Mouse (Mus musculus): ENCODE results near the gene Carf. TPM values are rescaled to one million over a fixed set of nuclear protein-coding genes. Genes with fewer than 3 reads are reported as not detected.
"Not testable (repeated sequence)": the region's sequence is repeated elsewhere in the genome, so short reads cannot be mapped to it uniquely, and the experiment has no call there.

The Carf gene
- 9.1 and 11.1 TPM in 2 replicates for polyA plus RNA-seq (2015; fragmentation: Nextera tagmentation; extraction: Ambion mirVana)

DNA sequence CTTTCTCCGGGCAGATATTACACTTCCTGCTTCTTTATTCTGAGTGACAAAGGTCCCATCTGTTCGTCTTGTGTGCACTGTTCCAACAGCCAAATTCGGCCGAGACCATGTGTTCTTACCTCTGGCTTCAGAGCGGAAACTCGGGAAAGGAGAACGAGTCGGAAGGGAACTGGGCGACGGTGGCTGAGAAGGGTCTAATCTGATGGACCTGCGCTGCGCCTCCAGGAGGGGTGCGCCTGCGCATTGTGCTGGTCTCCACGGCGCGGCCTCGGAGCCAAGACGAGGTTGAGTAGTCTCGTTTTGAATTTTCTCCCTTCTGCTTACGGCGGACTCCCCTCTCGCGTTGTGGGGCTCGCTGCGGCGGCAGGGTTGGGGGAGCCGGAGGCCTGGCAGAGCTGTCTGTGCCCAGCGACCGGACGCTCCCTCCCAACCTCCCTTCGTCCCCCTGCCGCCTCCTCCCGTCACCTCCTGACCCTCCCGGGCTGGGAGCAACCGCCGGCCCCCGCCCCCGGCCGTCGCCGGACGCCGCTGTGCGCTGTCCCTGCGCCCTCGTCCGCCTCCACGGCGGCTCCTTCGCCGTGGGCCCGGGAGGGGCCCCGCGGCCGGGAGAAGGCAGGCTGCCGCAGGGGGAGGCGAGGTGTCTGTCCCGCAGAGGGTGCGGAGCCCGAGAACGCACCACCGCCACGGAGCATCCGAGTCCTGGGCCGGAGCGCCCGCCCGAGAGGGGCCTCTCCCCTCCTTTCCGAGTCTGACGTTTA lies at the start of gene Carf, which contains the start of gene Wdr12:
Gene Carf, plus strand, starts transcription at position 224 of the 758 bp plus-strand sequence.
Gene Wdr12, minus strand, starts transcription at position 622 of the 758 bp plus-strand sequence.
- under 1% methylated on average over 69 of the region's 71 CpGs for WGBS
- peak within 1 kb of the TSS; percentile 92 for H3K9ac ChIP-seq (ENCODE audit: low read depth, low read length)
- no peaks in the 10 kb centered on the region for H3K27me3 ChIP-seq (ENCODE audit: control insufficient read depth, insufficient read depth, low read depth, low read length)

DNA sequence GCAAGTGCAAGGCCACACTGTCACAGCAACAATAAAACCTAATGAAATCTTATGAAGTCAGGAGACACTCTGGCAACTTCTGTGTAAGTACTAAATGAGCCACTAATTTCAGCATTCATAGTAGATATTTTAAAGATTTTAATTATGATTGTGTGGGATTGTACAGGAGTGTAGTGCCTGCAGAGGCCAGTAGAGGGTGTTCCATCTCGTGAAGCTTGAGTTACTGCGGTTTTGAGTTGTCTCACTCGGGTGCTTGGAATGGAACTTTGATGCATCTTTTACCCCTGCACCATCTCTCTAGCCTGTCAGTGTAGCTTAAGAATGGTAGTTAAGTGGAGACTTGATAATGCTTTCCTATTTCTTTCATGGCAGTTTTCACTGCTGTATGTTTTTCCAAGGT lies 43.4 kb upstream of the Carf start:
- Histone ChIP-seq H3K27ac (ENCODE audit: low read length) (no peak overlapping the region), H3K4me3 (ENCODE audit: low read depth, low read length) (no peak overlapping the region), H3K4me2 (ENCODE audit: low read length) (no peak overlapping the region), H3K9me3 (replicated peaks; ENCODE audit: control insufficient read depth, low read length, poor library complexity, severe bottlenecking) (no peaks in the 10 kb centered on the region), H3K4me1 (ENCODE audit: control insufficient read depth, insufficient read depth, low read length) (no peaks in the 10 kb centered on the region), H3K36me3 (ENCODE audit: control insufficient read depth, insufficient read depth, low read length) (no peaks in the 10 kb centered on the region), H3K27me3 (ENCODE audit: control insufficient read depth, insufficient read depth, low read depth, low read length) (no peaks in the 10 kb centered on the region), H3K9ac (ENCODE audit: low read depth, low read length) (no peak overlapping the region)
- ATAC-seq = no peak
- 35% methylated on average over 3 of the region's 3 CpGs for WGBS

More for the DNA sequence above, at the start of gene Carf, which contains the start of gene Wdr12:
- Histone ChIP-seq H3K36me3 (ENCODE audit: control insufficient read depth, insufficient read depth, low read length) (no peaks in the 10 kb centered on the region), H3K4me3 (ENCODE audit: low read depth, low read length) (peak within 1 kb of the TSS; percentile 75), H3K27ac (ENCODE audit: low read length) (peak within 1 kb of the TSS; percentile 97), H3K4me2 (ENCODE audit: low read length) (peak within 1 kb of the TSS; percentile 72), H3K4me1 (ENCODE audit: control insufficient read depth, insufficient read depth, low read length) (peaks cover 17% of the 10 kb centered on the region), H3K9me3 (replicated peaks; ENCODE audit: control insufficient read depth, low read length, poor library complexity, severe bottlenecking) (no peaks in the 10 kb centered on the region)
- peak; percentile 98 for ATAC-seq

DNA sequence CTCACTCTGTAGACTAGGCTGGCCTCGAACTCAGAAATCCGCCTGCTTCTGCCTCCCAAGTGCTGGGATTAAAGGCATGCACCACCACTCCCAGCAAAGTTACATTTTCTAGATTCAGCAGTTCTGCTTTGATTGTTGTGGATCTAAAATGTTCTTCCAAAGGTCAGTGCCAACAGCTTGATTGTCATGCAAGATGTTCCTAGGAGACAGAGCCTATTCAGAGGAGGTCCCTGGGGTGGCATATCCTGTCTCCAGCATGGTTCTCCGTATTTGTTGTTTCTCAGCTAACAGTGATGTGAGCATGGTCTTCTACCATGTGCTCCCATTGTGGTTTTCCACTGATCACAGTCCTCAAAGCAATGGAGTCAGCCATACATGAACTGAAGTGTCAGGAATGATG lies 41.7 kb upstream of the Carf start:
- Histone ChIP-seq H3K4me2 (ENCODE audit: low read length) (no peak overlapping the region), H3K27ac (ENCODE audit: low read length) (no peak overlapping the region), H3K27me3 (ENCODE audit: control insufficient read depth, insufficient read depth, low read depth, low read length) (no peaks in the 10 kb centered on the region), H3K4me1 (ENCODE audit: control insufficient read depth, insufficient read depth, low read length) (no peaks in the 10 kb centered on the region), H3K36me3 (ENCODE audit: control insufficient read depth, insufficient read depth, low read length) (no peaks in the 10 kb centered on the region), H3K9me3 (replicated peaks; ENCODE audit: control insufficient read depth, low read length, poor library complexity, severe bottlenecking) (no peaks in the 10 kb centered on the region), H3K4me3 (ENCODE audit: low read depth, low read length) (no peak overlapping the region), H3K9ac (ENCODE audit: low read depth, low read length) (no peak overlapping the region)
- WGBS = 88% methylated on average over 3 of the region's 3 CpGs
- ATAC-seq = no peak

DNA sequence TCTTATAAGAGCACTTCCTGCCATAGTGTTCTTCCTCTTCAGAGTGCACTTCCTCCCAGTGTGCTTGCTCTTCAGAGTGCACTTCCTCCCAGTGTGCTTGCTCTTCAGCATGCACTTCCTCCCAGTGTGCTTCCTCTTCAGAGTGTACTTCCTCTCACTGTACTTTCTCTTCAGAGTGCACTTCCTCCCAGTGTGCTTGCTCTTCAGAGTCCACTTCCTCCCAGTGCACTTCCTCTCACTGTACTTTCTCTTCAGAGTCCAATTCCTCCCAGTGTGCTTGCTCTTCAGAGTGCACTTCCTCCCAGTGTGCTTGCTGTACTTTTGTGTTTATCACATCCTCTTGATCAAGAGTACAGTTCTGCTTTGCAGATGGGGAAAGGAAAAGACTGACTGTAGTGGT lies 27.3 kb upstream of the Carf start:
- ATAC-seq; H3K27ac ChIP-seq (ENCODE audit: low read length); H3K4me1 ChIP-seq (ENCODE audit: control insufficient read depth, insufficient read depth, low read length); H3K36me3 ChIP-seq (ENCODE audit: control insufficient read depth, insufficient read depth, low read length); H3K4me2 ChIP-seq (ENCODE audit: low read length); H3K9ac ChIP-seq (ENCODE audit: low read depth, low read length); H3K4me3 ChIP-seq (ENCODE audit: low read depth, low read length); H3K27me3 ChIP-seq (ENCODE audit: control insufficient read depth, insufficient read depth, low read depth, low read length); H3K9me3 ChIP-seq (replicated peaks; ENCODE audit: control insufficient read depth, low read length, poor library complexity, severe bottlenecking): not testable (repeated sequence)

DNA sequence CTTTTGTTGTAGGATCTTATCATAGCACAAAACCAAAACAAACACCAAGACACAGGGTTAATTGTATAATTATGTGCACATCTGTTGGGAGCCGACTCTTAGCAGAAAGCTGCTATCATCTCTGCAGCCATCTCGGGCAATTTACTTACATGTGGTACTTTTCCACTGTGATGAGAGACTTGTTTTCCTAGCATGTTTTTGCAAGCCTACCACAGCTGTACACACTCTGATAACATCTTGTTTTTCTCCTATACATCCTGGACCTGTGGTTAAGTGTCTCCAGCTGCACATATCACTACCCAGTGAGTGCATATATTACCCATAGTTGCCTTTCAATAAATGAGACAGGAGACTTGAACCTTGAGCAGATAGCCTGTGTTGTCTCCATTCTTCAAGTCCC lies 23.1 kb upstream of the Carf start:
- no peaks in the 10 kb centered on the region for H3K9me3 ChIP-seq (replicated peaks; ENCODE audit: control insufficient read depth, low read length, poor library complexity, severe bottlenecking)
- H3K9ac ChIP-seq (ENCODE audit: low read depth, low read length) = no peak overlapping the region
- no peak for ATAC-seq
- peaks cover 5% of the 10 kb centered on the region; the same call in 1 of the 2 replicates for H3K36me3 ChIP-seq (ENCODE audit: control insufficient read depth, insufficient read depth, low read length)
- H3K4me3 ChIP-seq (ENCODE audit: low read depth, low read length) = no peak overlapping the region
- H3K4me2 ChIP-seq (ENCODE audit: low read length) = no peak overlapping the region
- WGBS = 84% methylated on average over 2 of the region's 2 CpGs
- no peaks in the 10 kb centered on the region for H3K4me1 ChIP-seq (ENCODE audit: control insufficient read depth, insufficient read depth, low read length)
- no peaks in the 10 kb centered on the region for H3K27me3 ChIP-seq (ENCODE audit: control insufficient read depth, insufficient read depth, low read depth, low read length)
- no peak overlapping the region for H3K27ac ChIP-seq (ENCODE audit: low read length)

DNA sequence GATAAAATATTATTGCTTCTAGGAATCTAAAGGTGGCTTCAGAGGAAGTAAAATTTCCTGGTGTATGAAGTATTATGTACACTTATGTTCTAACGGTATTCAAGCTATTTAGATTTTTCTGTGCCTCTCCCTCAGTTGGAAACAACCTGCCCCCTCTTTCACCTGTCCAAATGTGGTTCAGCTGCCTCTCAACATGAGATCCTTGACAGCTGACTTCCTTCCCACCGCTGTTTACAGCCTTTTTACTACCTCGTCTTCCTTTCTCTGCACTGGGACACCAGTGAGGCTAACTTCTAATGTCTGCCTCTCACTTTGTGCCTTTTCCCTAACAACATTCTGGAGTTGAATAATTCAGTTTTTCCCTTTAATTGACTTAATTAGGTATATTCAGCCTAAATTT lies 22.5 kb upstream of the Carf start:
- Histone ChIP-seq H3K36me3 (ENCODE audit: control insufficient read depth, insufficient read depth, low read length) (peaks cover 5% of the 10 kb centered on the region; the same call in 1 of the 2 replicates), H3K9me3 (replicated peaks; ENCODE audit: control insufficient read depth, low read length, poor library complexity, severe bottlenecking) (no peaks in the 10 kb centered on the region), H3K4me2 (ENCODE audit: low read length) (no peak overlapping the region), H3K4me1 (ENCODE audit: control insufficient read depth, insufficient read depth, low read length) (no peaks in the 10 kb centered on the region), H3K9ac (ENCODE audit: low read depth, low read length) (no peak overlapping the region), H3K27ac (ENCODE audit: low read length) (no peak overlapping the region), H3K4me3 (ENCODE audit: low read depth, low read length) (no peak overlapping the region), H3K27me3 (ENCODE audit: control insufficient read depth, insufficient read depth, low read depth, low read length) (no peaks in the 10 kb centered on the region)
- WGBS = 82% methylated on average over 3 of the region's 3 CpGs
- ATAC-seq = no peak

DNA sequence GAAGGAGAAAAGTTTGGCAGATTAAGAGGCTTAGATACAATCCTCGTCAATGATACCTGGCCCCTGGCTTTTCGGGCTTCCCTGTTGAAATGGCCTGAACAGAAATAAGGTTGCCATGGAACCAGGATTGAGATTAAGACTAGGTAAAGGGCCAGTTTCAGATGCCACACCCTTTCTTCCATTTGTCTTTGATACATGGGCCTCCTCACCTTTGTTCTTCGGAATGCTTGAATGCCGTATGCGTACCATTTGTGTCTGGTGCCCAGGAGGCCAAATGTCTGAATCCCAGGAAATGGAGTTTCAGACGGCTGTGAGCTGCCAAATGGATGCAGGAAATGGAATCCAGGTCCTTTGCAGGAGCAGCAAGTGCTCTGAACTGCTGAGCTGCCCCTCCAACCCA lies 21.6 kb upstream of the Carf start:
- Histone ChIP-seq H3K27me3 (ENCODE audit: control insufficient read depth, insufficient read depth, low read depth, low read length) (no peaks in the 10 kb centered on the region), H3K4me2 (ENCODE audit: low read length) (no peak overlapping the region), H3K27ac (ENCODE audit: low read length) (no peak overlapping the region), H3K36me3 (ENCODE audit: control insufficient read depth, insufficient read depth, low read length) (peaks cover 7% of the 10 kb centered on the region; the same call in 1 of the 2 replicates), H3K9ac (ENCODE audit: low read depth, low read length) (no peak overlapping the region), H3K4me3 (ENCODE audit: low read depth, low read length) (no peak overlapping the region), H3K4me1 (ENCODE audit: control insufficient read depth, insufficient read depth, low read length) (no peaks in the 10 kb centered on the region), H3K9me3 (replicated peaks; ENCODE audit: control insufficient read depth, low read length, poor library complexity, severe bottlenecking) (no peaks in the 10 kb centered on the region)
- no peak for ATAC-seq
- WGBS = 92% methylated on average over 6 of the region's 6 CpGs

DNA sequence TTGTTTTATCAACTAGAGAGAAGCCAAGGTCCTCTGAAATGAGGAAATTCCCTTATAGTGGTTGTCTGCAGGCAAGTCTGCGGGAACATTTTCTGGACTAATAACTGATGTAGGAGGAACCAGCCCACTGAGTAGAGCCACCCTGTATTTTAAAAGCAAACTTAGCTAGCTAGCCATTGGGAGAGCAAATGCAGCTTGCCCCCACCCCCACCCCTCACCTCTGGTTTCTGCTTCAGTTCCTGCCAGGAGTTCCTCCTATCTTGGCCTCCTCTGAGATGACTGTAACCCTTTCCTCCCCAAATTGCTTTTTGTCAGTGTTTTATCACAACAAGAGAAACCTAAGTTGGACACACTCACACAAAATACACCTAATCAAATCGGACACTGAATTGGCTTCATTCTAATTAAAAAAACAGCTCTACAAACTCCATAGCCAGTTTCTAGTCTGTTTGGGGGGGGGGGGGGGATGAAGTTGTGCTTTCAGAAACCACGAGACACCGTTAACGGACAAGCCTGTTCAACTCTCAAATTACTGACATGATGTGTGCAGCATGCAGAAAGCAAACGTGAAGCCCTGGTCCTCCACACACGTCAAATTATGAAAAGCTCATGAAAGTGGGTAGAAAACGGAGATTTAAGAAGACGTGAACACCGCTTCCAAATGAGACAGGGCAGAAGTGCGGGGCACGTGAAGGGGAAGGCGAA lies 1.3 kb upstream of the Carf start:
- peaks cover 17% of the 10 kb centered on the region for H3K4me1 ChIP-seq (ENCODE audit: control insufficient read depth, insufficient read depth, low read length)
- peaks cover 6% of the 10 kb centered on the region; the same call in 1 of the 2 replicates for H3K36me3 ChIP-seq (ENCODE audit: control insufficient read depth, insufficient read depth, low read length)
- peak overlapping the region; percentile 72 for H3K4me2 ChIP-seq (ENCODE audit: low read length)
- no peak overlapping the region for H3K27ac ChIP-seq (ENCODE audit: low read length)
- 12% methylated on average over 13 of the region's 13 CpGs for WGBS
- H3K27me3 ChIP-seq (ENCODE audit: control insufficient read depth, insufficient read depth, low read depth, low read length) = no peaks in the 10 kb centered on the region
- H3K9ac ChIP-seq (ENCODE audit: low read depth, low read length) = peak overlapping the region; percentile 92
- H3K4me3 ChIP-seq (ENCODE audit: low read depth, low read length) = peak overlapping the region; percentile 75
- ATAC-seq = no peak
- no peaks in the 10 kb centered on the region for H3K9me3 ChIP-seq (replicated peaks; ENCODE audit: control insufficient read depth, low read length, poor library complexity, severe bottlenecking)
